Mouse (Mus musculus) neural tube, embryonic 13.5 days (tissue): Measurements from ENCODE around the gene Gstm7. TPM values are rescaled to one million over a fixed set of nuclear protein-coding genes. Genes with fewer than 3 reads are reported as not detected.
"Not testable (repeated sequence)": the region's sequence is repeated elsewhere in the genome, so short reads cannot be mapped to it uniquely, and the experiment has no call there.

Source experiments
- ATAC-seq: fragments of 200-750 bp; cut with Nextera tagmentation; 2 replicates; pipeline ENCODE4 v1.8.0; 2017; ENCODE audit warnings: low read depth, mild to moderate bottlenecking, moderate TSS enrichment, moderate library complexity
- H3K27ac ChIP-seq: fragments of 300-500 bp; sonication (generic); replicated peaks from 2 replicates; pipeline ENCODE4 v1.5.1; 2015; ENCODE audit warnings: moderate library complexity, mild to moderate bottlenecking, inconsistent platforms
- H3K27me3 ChIP-seq: fragments of 300-500 bp; sonication (generic); 2 replicates; pipeline ENCODE4 v1.6.1; 2015; ENCODE audit warnings: mild to moderate bottlenecking, inconsistent platforms
- H3K36me3 ChIP-seq: fragments of 300-500 bp; sonication (generic); 2 replicates; pipeline ENCODE4 v1.6.1; 2015; ENCODE audit warnings: mild to moderate bottlenecking, inconsistent platforms
- H3K4me1 ChIP-seq: fragments of 300-500 bp; sonication (generic); replicated peaks from 2 replicates; pipeline ENCODE4 v1.6.1; 2015; ENCODE audit warnings: inconsistent platforms
- H3K4me2 ChIP-seq: fragments of 300-500 bp; sonication (generic); 2 replicates; pipeline ENCODE4 v1.6.1; 2015; ENCODE audit warnings: inconsistent platforms, mild to moderate bottlenecking, moderate library complexity
- H3K4me3 ChIP-seq: fragments of 300-500 bp; sonication (generic); 2 replicates; pipeline ENCODE4 v1.5.1; 2015; ENCODE audit warnings: mild to moderate bottlenecking, inconsistent platforms
- H3K9ac ChIP-seq: fragments of 300-500 bp; sonication (generic); 2 replicates; pipeline ENCODE4 v1.6.1; 2015; ENCODE audit warnings: moderate library complexity, mild to moderate bottlenecking, inconsistent platforms
- H3K9me3 ChIP-seq: fragments of 300-500 bp; sonication (generic); 2 replicates; pipeline ENCODE4 v1.6.1; 2016; ENCODE audit warnings: inconsistent platforms
- WGBS: fragments of 180-500 bp; shearing (Covaris S2); methylation state at CpG from one replicate; pipeline ENCODE4 v1.1.7; 2015; 5-methylcytosine and 5-hydroxymethylcytosine counted together
- polyA plus RNA-seq: library from polyadenylated mRNA; unstranded; fragments of >200 nt; fragmentation: Nextera tagmentation; extraction: Ambion mirVana; gene quantifications from 2 replicates; pipeline ENCODE4 v1.2.1, GENCODE M21; 2015

Gene Gstm7
- polyA plus RNA-seq, 1 experiment from 2014 or later = 102 TPM

- Histone ChIP-seq H3K4me3 (peak within 1 kb of the TSS; percentile 77), H3K27me3 (no peaks in the 10 kb centered on the region), H3K4me2 (peak within 1 kb of the TSS; percentile 83), H3K9me3 (no peaks in the 10 kb centered on the region), H3K9ac (peak within 1 kb of the TSS; percentile 94), H3K4me1 (peaks cover 16% of the 10 kb centered on the region), H3K36me3 (peaks cover 30% of the 10 kb centered on the region), H3K27ac (peak within 1 kb of the TSS; percentile 82)
- WGBS = 6% methylated on average over 40 of the region's 40 CpGs
- ATAC-seq = peak; percentile 96
Measured at GRCm38 (mm10) chr3:107895720-107896569, 35.7 kb downstream of the Gstm7 start, which contains the start of gene Gstm5. Gstm5 (plus strand) TSS chr3:107895821.

- H3K36me3 ChIP-seq = peaks cover 30% of the 10 kb centered on the region
- H3K9ac ChIP-seq = peak overlapping the region; percentile 94
- H3K4me2 ChIP-seq = peak overlapping the region; percentile 83
- H3K4me3 ChIP-seq = peak overlapping the region; percentile 77
- ATAC-seq = peak; percentile 48
- WGBS = 13% methylated on average over 6 of the region's 6 CpGs
- no peaks in the 10 kb centered on the region for H3K27me3 ChIP-seq
- H3K4me1 ChIP-seq = peaks cover 16% of the 10 kb centered on the region
- peak overlapping the region; percentile 82; the same call in 1 of the 2 replicates for H3K27ac ChIP-seq
- no peaks in the 10 kb centered on the region for H3K9me3 ChIP-seq
Measured at GRCm38 (mm10) chr3:107895194-107895719, 36.4 kb downstream of the Gstm7 start.

DNA sequence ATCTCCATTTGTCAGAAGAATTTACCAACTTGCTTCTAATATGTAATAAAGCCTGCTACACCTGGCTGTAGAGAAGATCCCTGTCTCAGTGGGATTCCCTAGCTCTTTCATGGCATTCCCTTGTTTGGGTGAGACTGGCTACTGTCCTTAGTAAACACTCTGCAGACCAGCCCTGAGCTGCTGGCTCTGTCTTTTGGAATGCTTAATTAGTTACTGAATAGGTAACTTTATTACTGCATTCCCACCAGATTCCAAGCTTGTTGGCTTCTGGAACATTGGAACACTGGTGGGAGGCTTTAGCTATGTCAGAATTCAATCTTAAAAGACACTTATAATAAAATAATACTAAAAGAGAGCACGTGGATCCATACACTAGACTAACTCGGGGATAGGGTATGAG is 42.4 kb downstream of the Gstm7 start:
- WGBS = 90% methylated on average over 2 of the region's 2 CpGs
- not testable (repeated sequence) for H3K4me1 ChIP-seq, ATAC-seq, H3K4me2 ChIP-seq, H3K36me3 ChIP-seq, H3K27me3 ChIP-seq, H3K4me3 ChIP-seq, H3K9ac ChIP-seq, H3K9me3 ChIP-seq, H3K27ac ChIP-seq

DNA sequence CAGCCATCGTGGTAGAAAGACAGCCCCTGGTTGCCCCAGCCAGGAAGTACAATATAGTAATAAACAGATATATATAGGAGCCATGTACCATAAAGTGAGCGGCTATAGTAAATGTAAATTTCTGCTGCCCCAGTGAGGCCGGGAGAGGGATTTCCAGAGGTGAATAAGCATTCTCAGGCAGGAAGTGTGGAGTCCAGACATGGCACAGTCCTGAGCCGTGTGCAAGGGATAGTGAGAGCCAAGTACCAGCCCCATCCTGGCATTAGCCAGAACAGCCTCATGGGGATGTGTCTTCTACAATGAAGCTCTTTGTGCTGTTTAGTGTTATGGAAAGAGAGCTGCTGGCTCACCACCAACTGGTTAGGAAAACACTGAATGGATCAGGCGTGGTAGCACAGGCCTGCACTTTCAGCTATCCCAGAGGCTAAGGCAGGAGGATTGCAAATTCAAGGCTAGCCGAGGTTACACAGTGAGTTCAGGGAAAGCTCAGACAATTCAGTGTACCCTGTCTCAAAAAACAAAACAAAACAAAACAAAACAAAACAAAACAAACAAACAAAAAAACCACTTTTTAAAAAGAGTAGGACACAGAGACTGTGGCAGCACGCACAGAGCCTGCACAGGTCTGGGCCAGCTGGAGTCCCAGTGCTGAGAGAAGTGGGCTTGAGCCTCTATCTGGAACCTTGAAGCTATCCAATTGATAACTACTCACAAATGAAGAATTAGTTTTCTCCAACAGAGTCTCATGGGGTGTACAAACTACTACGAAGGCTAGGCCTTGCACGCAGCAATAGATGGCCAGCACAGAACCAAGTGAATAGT is 43.7 kb downstream of the Gstm7 start:
- H3K9ac ChIP-seq = no peak overlapping the region
- peak overlapping the region; percentile 40 for H3K27ac ChIP-seq
- ATAC-seq = peak; percentile 95
- no peaks in the 10 kb centered on the region for H3K27me3 ChIP-seq
- 0 out of 2 replicates have a peak, but pooled peaks cover 6% of the 10 kb centered on the region for H3K4me1 ChIP-seq
- no peak overlapping the region for H3K4me3 ChIP-seq
- peaks cover 6% of the 10 kb centered on the region; the same call in 1 of the 2 replicates for H3K36me3 ChIP-seq
- WGBS = 83% methylated on average over 9 of the region's 9 CpGs
- H3K9me3 ChIP-seq = no peaks in the 10 kb centered on the region
- H3K4me2 ChIP-seq = no peak overlapping the region

GRCm38 (mm10) chr3:107877747-107878736 is 53.6 kb downstream of the Gstm7 start:
- no peak for ATAC-seq
- Histone ChIP-seq H3K4me2 (no peak overlapping the region), H3K36me3 (no peaks in the 10 kb centered on the region), H3K9me3 (no peaks in the 10 kb centered on the region), H3K27me3 (no peaks in the 10 kb centered on the region), H3K4me1 (no peaks in the 10 kb centered on the region), H3K27ac (no peak overlapping the region), H3K9ac (no peak overlapping the region), H3K4me3 (no peak overlapping the region)
- 80% methylated on average over 12 of the region's 12 CpGs for WGBS

DNA sequence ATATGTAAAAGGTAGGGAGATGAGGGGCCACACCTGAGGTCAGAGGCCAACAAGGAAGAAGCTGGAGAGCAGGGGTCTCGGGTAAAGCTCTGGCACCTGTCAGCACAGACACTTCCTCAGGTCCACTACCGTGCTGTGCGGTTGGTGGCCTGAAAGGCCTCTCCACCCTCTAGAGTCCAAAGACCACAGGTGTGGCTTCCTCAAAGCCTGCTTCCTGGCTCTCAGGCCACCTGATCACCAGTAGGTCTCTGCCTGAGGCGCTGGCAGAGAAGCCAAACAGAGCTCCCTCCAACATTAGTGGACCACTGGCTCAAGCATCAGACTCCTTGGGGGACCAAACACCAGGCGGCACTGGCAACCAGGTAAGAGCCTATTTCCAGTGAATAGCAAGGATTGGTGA is 54.6 kb downstream of the Gstm7 start, which contains the start of gene Eps8l3:
Gene Eps8l3, plus strand, starts transcription at position 225 of the 400 bp plus-strand sequence.
- no peaks in the 10 kb centered on the region for H3K9me3 ChIP-seq
- H3K4me1 ChIP-seq = no peaks in the 10 kb centered on the region
- ATAC-seq = no peak
- no peak within 1 kb of the TSS for H3K4me3 ChIP-seq
- 84% methylated on average over 5 of the region's 5 CpGs for WGBS
- no peak within 1 kb of the TSS for H3K9ac ChIP-seq
- H3K27ac ChIP-seq = no peak within 1 kb of the TSS
- no peak within 1 kb of the TSS for H3K4me2 ChIP-seq
- H3K27me3 ChIP-seq = no peaks in the 10 kb centered on the region
- H3K36me3 ChIP-seq = no peaks in the 10 kb centered on the region

Other genes starting within 250 kb of the Gstm7 start
- gene Ahcyl1, start 235.3 kb downstream of the Gstm7 start, polyA plus RNA-seq = 100 and 109 TPM in 2 replicates
- 7.9 and 8.4 TPM in 2 replicates for gene Csf1, start 171.3 kb downstream of the Gstm7 start, polyA plus RNA-seq
- not detected in 2 replicates for gene Eps8l3, start 54.6 kb downstream of the Gstm7 start, polyA plus RNA-seq
- 254 and 286 TPM in 2 replicates for gene Gstm5, start 36.0 kb downstream of the Gstm7 start, polyA plus RNA-seq
- 11.5 and 14.8 TPM in 2 replicates for gene Gstm6, start 11.9 kb upstream of the Gstm7 start, polyA plus RNA-seq
- not detected in 2 replicates for gene Gstm3, start 37.5 kb upstream of the Gstm7 start, polyA plus RNA-seq
- 10.3 and 10.9 TPM in 2 replicates for gene Gstm2, start 54.6 kb upstream of the Gstm7 start, polyA plus RNA-seq
- gene Gstm1, start 86.2 kb upstream of the Gstm7 start, polyA plus RNA-seq = 67.1 and 73.6 TPM in 2 replicates
- gene Gstm4, start 113.1 kb upstream of the Gstm7 start, polyA plus RNA-seq = 13.9 and 15.5 TPM in 2 replicates
- gene Ampd2, start 154.8 kb upstream of the Gstm7 start, polyA plus RNA-seq = 56.3 and 56.7 TPM in 2 replicates
- gene Gnat2, start 161.0 kb upstream of the Gstm7 start, polyA plus RNA-seq = 0.08 and 0.36 TPM in 2 replicates
- gene Gnai3, start 214.3 kb upstream of the Gstm7 start, polyA plus RNA-seq = 151 and 164 TPM in 2 replicates
- gene Gpr61, start 223.1 kb upstream of the Gstm7 start, polyA plus RNA-seq = 3.3 and 4.2 TPM in 2 replicates